Mouse (Mus musculus) kidney, postnatal 36 days (tissue): ENCODE measurements around the gene Itprip.

ENCODE experiments used
- DNase-seq, 2 experiments: peaks; one replicate each; pipeline ENCODE4 v3.0.0; 2021 to 2022; ENCODE audit warnings: mixed read lengths in 2 of 2

Gene Itprip

GRCm38 (mm10) chr19:47849735-47850134 lies 69.4 kb downstream of the Itprip start:
- no peak for DNase-seq
